Mouse (Mus musculus) small intestine, adult 2 months (tissue): ENCODE results near the gene Shisa8.

Experiments
- CTCF ChIP-seq: fragments of 200-500 bp; IDR thresholded peaks from 2 replicates; pipeline ENCODE4 v1.5.1; 2012; ENCODE audit warnings: low read depth, mild to moderate bottlenecking, control low read depth, inconsistent platforms, low read length, moderate library complexity, mixed read lengths; ENCODE audit not compliant: insufficient replicate concordance, insufficient read length; ENCODE audit errors: extremely low read depth
- POLR2A ChIP-seq: fragments of 200-500 bp; IDR thresholded peaks from 2 replicates; pipeline ENCODE4 v1.6.1; 2012; ENCODE audit warnings: low read depth, mild to moderate bottlenecking, control low read depth, inconsistent platforms, low read length, moderate library complexity

GRCm38 (mm10) chr15:82252097-82252496 is 39.5 kb upstream of the Shisa8 start, which contains the start of gene 1500009C09Rik:
- no peak for TF ChIP-seq POLR2A
- no peak for TF ChIP-seq CTCF
